Mouse (Mus musculus): ENCODE measurements around the gene Pqlc3. TPM values are rescaled to one million over a fixed set of nuclear protein-coding genes. Genes with fewer than 3 reads are reported as not detected.
"Not testable (repeated sequence)": the region's sequence is repeated elsewhere in the genome, so short reads cannot be mapped to it uniquely, and the experiment has no call there.

The Pqlc3 gene
- 1 to 10 TPM; 1.8 TPM for total RNA-seq (2021)
- long read RNA-seq, experiment 1, result 0 reads
- long read RNA-seq, experiment 2, partial matches to known transcripts, result 0 of 2 reads
- long read RNA-seq, experiment 2, other reads (novel, unspliced or antisense), result 0 of 2 reads

- peak; percentile 89 for DNase-seq
- intact Hi-C loops (cut with DNase I; ENCODE audit: low total_unique reads), result no loop called here
These were observed at the start of gene Pqlc3 for GRCm38 (mm10) chr12:16999739-17000497. TSS of gene Pqlc3 (minus strand) at chr12:17000408.

- no peak for DNase-seq
- intact Hi-C loops (cut with DNase I; ENCODE audit: low total_unique reads), result no loop called here
These were observed 49.6 kb upstream of the Pqlc3 start for GRCm38 (mm10) chr12:17049796-17050195.

- no peak for DNase-seq
- intact Hi-C loops (cut with DNase I; ENCODE audit: low total_unique reads), result no loop called here
These were observed 48.9 kb upstream of the Pqlc3 start for GRCm38 (mm10) chr12:17048979-17049612.

- intact Hi-C loops (cut with DNase I; ENCODE audit: low total_unique reads), result no loop called here
These were observed 43.1 kb upstream of the Pqlc3 start for GRCm38 (mm10) chr12:17043311-17043710.

GRCm38 (mm10) chr12:17040567-17040966 is 40.4 kb upstream of the Pqlc3 start:
- DNase-seq, result no peak
- intact Hi-C loops (cut with DNase I; ENCODE audit: low total_unique reads), result no loop called here

More at GRCm38 (mm10) chr12:17043311-17043710, 43.1 kb upstream of the Pqlc3 start:
- DNase-seq, result no peak

GRCm38 (mm10) chr12:17039415-17039814 is 39.2 kb upstream of the Pqlc3 start:
- intact Hi-C loops (cut with DNase I; ENCODE audit: low total_unique reads), result no loop called here
- DNase-seq, result no peak

GRCm38 (mm10) chr12:17038246-17038645 is 38.0 kb upstream of the Pqlc3 start:
- no peak for DNase-seq
- intact Hi-C loops (cut with DNase I; ENCODE audit: low total_unique reads), result no loop called here

GRCm38 (mm10) chr12:17037053-17037610 is 36.9 kb upstream of the Pqlc3 start:
- no peak for DNase-seq
- intact Hi-C loops (cut with DNase I; ENCODE audit: low total_unique reads), result no loop called here

- DNase-seq, result no peak
- intact Hi-C loops (cut with DNase I; ENCODE audit: low total_unique reads), result no loop called here
These were observed 36.3 kb upstream of the Pqlc3 start for GRCm38 (mm10) chr12:17036532-17036931.

GRCm38 (mm10) chr12:17035128-17035527 is 34.9 kb upstream of the Pqlc3 start:
- no peak for DNase-seq
- intact Hi-C loops (cut with DNase I; ENCODE audit: low total_unique reads), result no loop called here

GRCm38 (mm10) chr12:17034671-17035070 is 34.5 kb upstream of the Pqlc3 start:
- intact Hi-C loops (cut with DNase I; ENCODE audit: low total_unique reads), result loop anchor here (5.0 kb wide), 1 partner anchor 223 kb away; no protein-coding TSS in a partner anchor
- DNase-seq, result no peak

- intact Hi-C loops (cut with DNase I; ENCODE audit: low total_unique reads), result loop anchor here (5.0 kb wide), 1 partner anchor 224 kb away; no protein-coding TSS in a partner anchor
- DNase-seq, result no peak
These were observed 33.2 kb upstream of the Pqlc3 start for GRCm38 (mm10) chr12:17033464-17033841.

- intact Hi-C loops (cut with DNase I; ENCODE audit: low total_unique reads), result loop anchor here (5.0 kb wide), 1 partner anchor 224 kb away; no protein-coding TSS in a partner anchor
- DNase-seq, result peak; percentile 69
These were observed 32.7 kb upstream of the Pqlc3 start for GRCm38 (mm10) chr12:17032694-17033463.

GRCm38 (mm10) chr12:17024554-17025110 is 24.4 kb upstream of the Pqlc3 start:
- no peak for DNase-seq
- intact Hi-C loops (cut with DNase I; ENCODE audit: low total_unique reads), result no loop called here

- intact Hi-C loops (cut with DNase I; ENCODE audit: low total_unique reads), result no loop called here
- no peak for DNase-seq
These were observed 21.9 kb upstream of the Pqlc3 start for GRCm38 (mm10) chr12:17022145-17022544.

GRCm38 (mm10) chr12:17021125-17021524 is 20.9 kb upstream of the Pqlc3 start:
- intact Hi-C loops (cut with DNase I; ENCODE audit: low total_unique reads); DNase-seq: not testable (repeated sequence)

GRCm38 (mm10) chr12:17018468-17018867 is 18.3 kb upstream of the Pqlc3 start:
- DNase-seq, result peak; percentile 40
- intact Hi-C loops (cut with DNase I; ENCODE audit: low total_unique reads), result no loop called here

- DNase-seq, result no peak
- intact Hi-C loops (cut with DNase I; ENCODE audit: low total_unique reads), result no loop called here
These were observed 15.5 kb upstream of the Pqlc3 start for GRCm38 (mm10) chr12:17015711-17016110.
